Mouse (Mus musculus) forebrain, embryonic 10.5 days (tissue): ENCODE results near the gene Pou4f2. TPM values are rescaled to one million over a fixed set of nuclear protein-coding genes. Genes with fewer than 3 reads are reported as not detected.

Source experiments
- DNase-seq: peaks from one replicate; pipeline ENCODE4 v3.0.0-alpha.2; 2017; ENCODE audit warnings: low spot score; ENCODE audit errors: extremely low spot score
- H3K27ac ChIP-seq: fragments of 300-500 bp; sonication (generic); 2 replicates; pipeline ENCODE4 v1.5.1; 2016; ENCODE audit warnings: mild to moderate bottlenecking
- H3K27me3 ChIP-seq: fragments of 300-500 bp; sonication (generic); 2 replicates; pipeline ENCODE4 v1.6.1; 2016; ENCODE audit warnings: mild to moderate bottlenecking; ENCODE audit not compliant: poor library complexity, severe bottlenecking
- H3K36me3 ChIP-seq: fragments of 300-500 bp; sonication (generic); replicated peaks from 2 replicates; pipeline ENCODE4 v1.6.1; 2016; ENCODE audit warnings: mild to moderate bottlenecking, moderate library complexity
- H3K4me1 ChIP-seq: fragments of 300-500 bp; sonication (generic); 2 replicates; pipeline ENCODE4 v1.6.1; 2016
- H3K4me3 ChIP-seq: fragments of 300-500 bp; sonication (generic); 2 replicates; pipeline ENCODE4 v1.5.1; 2016; ENCODE audit warnings: mild to moderate bottlenecking, moderate library complexity
- H3K9me3 ChIP-seq: fragments of 300-500 bp; sonication (generic); 2 replicates; pipeline ENCODE4 v1.6.1; 2016; ENCODE audit warnings: mild to moderate bottlenecking, moderate library complexity
- WGBS: fragments of 180-500 bp; shearing (Covaris S2); methylation state at CpG from one replicate; pipeline ENCODE4 v1.1.7; 2016; 5-methylcytosine and 5-hydroxymethylcytosine counted together
- polyA plus RNA-seq: library from polyadenylated mRNA; unstranded; fragments of >200 nt; fragmentation: Nextera tagmentation; extraction: Ambion mirVana; gene quantifications from 2 replicates; pipeline ENCODE4 v1.2.1, GENCODE M21; 2016

Gene Pou4f2
- polyA plus RNA-seq, result not detected in 2 replicates

DNA sequence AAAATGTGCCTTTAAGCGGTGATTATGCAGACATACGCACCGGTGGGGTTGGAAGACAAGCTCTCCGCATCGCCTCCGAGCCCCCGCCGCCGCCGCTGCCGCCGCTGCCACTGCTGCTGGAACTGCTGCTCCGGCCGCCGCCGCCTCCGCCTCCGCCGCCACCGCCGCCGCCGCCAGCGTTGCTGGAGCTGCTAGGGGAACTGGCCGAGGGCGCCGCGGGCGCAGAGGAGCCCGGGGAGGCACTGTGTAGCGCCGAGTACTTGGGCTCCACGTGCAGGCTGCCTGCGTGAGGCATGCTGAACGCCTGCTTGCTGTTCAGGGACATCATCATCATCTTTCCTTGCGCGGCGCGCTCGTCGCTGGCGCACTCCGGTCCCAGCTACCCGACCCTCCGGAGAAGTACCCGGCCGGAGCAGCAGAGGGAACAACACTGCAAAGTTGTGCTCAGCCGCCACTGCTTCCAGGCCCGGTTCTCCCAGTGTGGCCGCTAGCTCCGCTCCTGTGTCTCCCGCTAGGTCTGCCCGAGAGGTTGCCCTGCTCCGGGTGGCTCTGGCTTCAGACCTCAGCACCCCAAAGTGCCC lies at the start of gene Pou4f2:
Pou4f2 (minus strand) TSS at position 575 of the 581 bp plus-strand sequence.
- H3K4me3 ChIP-seq, result peak within 1 kb of the TSS; percentile 50
- WGBS, result under 1% methylated on average over 43 of the region's 54 CpGs
- DNase-seq, result peak; percentile 69
- H3K9me3 ChIP-seq, result no peaks in the 10 kb centered on the region
- H3K27ac ChIP-seq, result no peak within 1 kb of the TSS
- no peaks in the 10 kb centered on the region for H3K36me3 ChIP-seq
- peaks cover 40% of the 10 kb centered on the region for H3K4me1 ChIP-seq
- peaks cover 100% of the 10 kb centered on the region for H3K27me3 ChIP-seq

GRCm38 (mm10) chr8:78477051-78477829 lies 40.8 kb upstream of the Pou4f2 start:
- Histone ChIP-seq H3K4me3 (no peak overlapping the region), H3K36me3 (no peaks in the 10 kb centered on the region), H3K27ac (no peak overlapping the region), H3K4me1 (no peaks in the 10 kb centered on the region), H3K27me3 (no peaks in the 10 kb centered on the region), H3K9me3 (no peaks in the 10 kb centered on the region)
- no peak for DNase-seq
- 62% methylated on average over 6 of the region's 6 CpGs for WGBS

GRCm38 (mm10) chr8:78467889-78468288 lies 31.4 kb upstream of the Pou4f2 start:
- Histone ChIP-seq H3K4me3 (no peak overlapping the region), H3K4me1 (no peaks in the 10 kb centered on the region), H3K36me3 (no peaks in the 10 kb centered on the region), H3K9me3 (peaks cover 9% of the 10 kb centered on the region; the same call in 1 of the 2 replicates), H3K27ac (no peak overlapping the region), H3K27me3 (no peaks in the 10 kb centered on the region)
- 90% methylated on average over 2 of the region's 2 CpGs for WGBS
- no peak for DNase-seq

GRCm38 (mm10) chr8:78463941-78464340 lies 27.5 kb upstream of the Pou4f2 start:
- H3K27ac ChIP-seq, result no peak overlapping the region
- WGBS, result 86% methylated on average over 2 of the region's 2 CpGs
- no peaks in the 10 kb centered on the region for H3K27me3 ChIP-seq
- peaks cover 9% of the 10 kb centered on the region; the same call in 1 of the 2 replicates for H3K9me3 ChIP-seq
- H3K4me3 ChIP-seq, result no peak overlapping the region
- DNase-seq, result no peak
- H3K36me3 ChIP-seq, result no peaks in the 10 kb centered on the region
- no peaks in the 10 kb centered on the region for H3K4me1 ChIP-seq

DNA sequence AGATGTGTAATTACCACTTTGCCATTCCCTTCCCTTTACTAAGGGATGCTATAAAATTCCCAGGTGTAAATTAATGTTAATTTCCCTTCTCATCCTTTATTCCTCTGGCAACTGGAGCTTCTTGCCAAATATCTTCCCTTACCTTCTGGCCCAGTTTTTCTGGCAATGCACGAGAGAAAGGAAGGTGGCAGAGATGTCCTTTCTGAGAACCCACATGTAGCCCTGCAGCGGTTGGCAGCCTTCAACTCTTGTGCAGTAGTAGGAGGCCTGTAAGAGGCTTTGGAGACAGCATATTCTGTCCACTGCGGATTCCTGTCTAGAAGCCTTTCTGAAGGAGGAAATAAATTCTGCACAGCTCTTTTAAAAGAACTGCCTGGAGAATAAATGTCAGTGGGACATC lies 20.0 kb upstream of the Pou4f2 start:
- WGBS, result 90% methylated on average over 3 of the region's 3 CpGs
- Histone ChIP-seq H3K27me3 (no peaks in the 10 kb centered on the region), H3K4me3 (no peak overlapping the region), H3K4me1 (no peaks in the 10 kb centered on the region), H3K9me3 (no peaks in the 10 kb centered on the region), H3K36me3 (no peaks in the 10 kb centered on the region), H3K27ac (no peak overlapping the region)
- DNase-seq, result no peak

GRCm38 (mm10) chr8:78442781-78443180 lies 6.3 kb upstream of the Pou4f2 start:
- DNase-seq, result no peak
- WGBS, result 88% methylated on average over 1 of the region's 1 CpGs
- Histone ChIP-seq H3K36me3 (no peaks in the 10 kb centered on the region), H3K27ac (no peak overlapping the region), H3K4me1 (peaks cover 6% of the 10 kb centered on the region), H3K4me3 (no peak overlapping the region), H3K9me3 (no peaks in the 10 kb centered on the region), H3K27me3 (peaks cover 63% of the 10 kb centered on the region)

- under 1% methylated on average over 18 of the region's 18 CpGs for WGBS
- peaks cover 40% of the 10 kb centered on the region for H3K4me1 ChIP-seq
Observed at GRCm38 (mm10) chr8:78438121-78438520, 1.7 kb upstream of the Pou4f2 start.

DNA sequence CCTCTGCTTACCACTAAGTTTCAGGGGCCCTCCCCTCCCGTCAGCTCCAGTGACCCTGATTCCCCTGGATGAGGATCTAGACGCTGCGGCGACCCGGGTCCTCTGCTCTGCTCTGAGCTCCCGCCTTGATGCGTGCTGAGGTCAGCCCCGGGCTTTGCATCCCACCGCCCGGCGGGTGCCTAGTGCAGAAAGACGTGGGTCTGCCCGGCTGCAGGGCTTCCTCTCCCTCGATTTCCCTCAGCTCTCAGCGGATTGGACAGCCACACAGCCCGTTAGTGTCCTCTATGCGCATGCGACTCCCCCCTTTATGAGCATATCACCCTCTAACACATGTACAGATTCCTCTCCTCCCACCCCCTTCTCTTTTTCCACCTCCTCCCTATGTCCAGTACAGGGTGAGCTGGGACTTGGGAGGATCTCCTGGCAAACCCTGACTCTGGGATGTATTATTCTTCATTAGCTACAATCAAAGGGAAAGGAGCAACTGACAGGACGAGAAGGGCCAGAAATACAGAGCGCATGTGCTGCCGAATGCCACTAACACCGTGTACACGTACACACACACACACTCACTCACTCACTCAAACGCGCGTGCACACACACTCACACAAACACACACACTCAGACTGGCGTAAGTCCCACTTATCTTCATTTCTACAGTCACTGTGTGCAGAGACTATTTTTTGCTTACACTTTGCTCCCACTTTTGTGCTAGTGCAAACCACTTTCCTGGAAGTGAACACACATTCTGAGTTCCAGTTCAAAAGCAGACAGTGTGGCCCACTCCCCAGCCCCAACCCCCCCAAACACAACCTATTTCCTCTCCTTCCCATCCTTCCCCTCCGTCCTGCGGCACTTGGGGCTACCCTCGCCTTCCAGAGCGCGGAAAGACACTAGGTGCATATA lies 948 bp upstream of the Pou4f2 start:
- Histone ChIP-seq H3K9me3 (no peaks in the 10 kb centered on the region), H3K27ac (no peak overlapping the region), H3K4me3 (peak overlapping the region; percentile 50), H3K27me3 (peaks cover 100% of the 10 kb centered on the region), H3K4me1 (peaks cover 40% of the 10 kb centered on the region), H3K36me3 (no peaks in the 10 kb centered on the region)
- WGBS, result 1% methylated on average over 32 of the region's 32 CpGs
- DNase-seq, result peak; percentile 26

More at GRCm38 (mm10) chr8:78438121-78438520, 1.7 kb upstream of the Pou4f2 start:
- Histone ChIP-seq H3K36me3 (no peaks in the 10 kb centered on the region), H3K27ac (no peak overlapping the region), H3K27me3 (peaks cover 100% of the 10 kb centered on the region), H3K9me3 (no peaks in the 10 kb centered on the region), H3K4me3 (peak overlapping the region; percentile 7)
- DNase-seq, result peak; percentile 49

GRCm38 (mm10) chr8:78436661-78437060 lies 216 bp upstream of the Pou4f2 start:
- Histone ChIP-seq H3K36me3 (no peaks in the 10 kb centered on the region), H3K27ac (no peak overlapping the region), H3K4me1 (peaks cover 40% of the 10 kb centered on the region), H3K4me3 (peak overlapping the region; percentile 50), H3K9me3 (no peaks in the 10 kb centered on the region), H3K27me3 (peaks cover 100% of the 10 kb centered on the region)
- DNase-seq, result peak; percentile 17
- 2% methylated on average over 22 of the region's 25 CpGs for WGBS

DNA sequence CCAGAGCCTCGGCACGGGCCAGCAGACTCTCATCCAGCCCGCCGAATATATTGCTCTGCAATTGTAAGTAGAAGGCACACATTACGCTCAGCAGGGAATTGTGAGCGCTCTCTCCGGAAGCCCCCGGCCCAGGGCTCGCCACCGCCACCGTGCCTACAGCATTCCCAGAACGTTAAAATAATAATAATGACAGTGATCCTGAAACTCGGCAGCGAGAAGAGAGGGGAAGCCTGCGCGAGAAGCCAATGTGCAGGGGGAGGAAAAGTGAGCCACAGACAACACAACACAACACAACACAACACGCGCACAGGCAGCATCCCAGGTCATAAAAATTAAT lies 853 bp downstream of the Pou4f2 start:
- no peaks in the 10 kb centered on the region for H3K36me3 ChIP-seq
- peaks cover 40% of the 10 kb centered on the region for H3K4me1 ChIP-seq
- no peaks in the 10 kb centered on the region for H3K9me3 ChIP-seq
- DNase-seq, result no peak
- H3K27ac ChIP-seq, result no peak overlapping the region
- H3K27me3 ChIP-seq, result peaks cover 100% of the 10 kb centered on the region
- peak overlapping the region; percentile 50; the same call in 1 of the 2 replicates for H3K4me3 ChIP-seq
- WGBS, result under 1% methylated on average over 18 of the region's 18 CpGs

DNA sequence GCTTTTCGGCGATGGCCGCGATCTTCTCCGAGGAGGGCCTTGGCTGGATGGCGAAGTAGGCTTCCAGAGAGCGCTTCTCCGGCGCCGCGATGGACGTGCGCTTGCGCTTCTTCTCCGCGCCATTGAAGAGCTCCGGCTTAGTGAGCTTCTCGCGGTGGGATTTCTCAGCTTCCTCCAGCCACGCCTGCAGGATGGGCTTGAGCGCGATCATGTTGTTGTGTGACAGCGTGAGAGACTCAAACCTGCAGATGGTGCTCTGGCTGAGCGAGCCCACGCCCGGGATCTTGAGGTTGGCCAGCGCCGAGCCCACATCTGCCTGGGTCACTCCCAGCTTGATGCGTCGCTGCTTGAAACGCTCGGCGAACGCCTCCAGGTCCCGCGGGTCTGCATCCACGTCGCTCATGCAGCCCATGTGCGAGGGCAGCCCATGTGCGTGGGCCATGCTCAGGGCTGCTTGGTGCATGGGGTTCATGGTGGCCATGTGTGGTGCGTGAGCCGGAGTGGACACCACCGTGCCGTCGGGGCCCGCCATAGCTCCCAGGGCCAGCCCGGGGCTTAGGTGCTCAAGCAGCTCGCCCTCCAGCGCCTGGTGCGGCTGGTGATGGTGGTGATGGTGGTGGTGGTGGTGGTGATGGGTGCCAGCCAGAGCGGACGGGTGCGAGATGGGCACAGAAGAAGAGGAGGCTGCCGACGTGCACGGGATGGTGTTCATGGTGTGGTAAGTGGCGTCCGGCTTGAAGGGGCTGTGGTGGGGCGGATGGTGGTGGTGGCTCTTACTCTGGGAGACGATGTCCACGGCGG lies 1.4 kb downstream of the Pou4f2 start:
- under 1% methylated on average over 62 of the region's 62 CpGs for WGBS
- Histone ChIP-seq H3K9me3 (no peaks in the 10 kb centered on the region), H3K4me3 (peak overlapping the region; percentile 10; the same call in 1 of the 2 replicates), H3K27ac (no peak overlapping the region), H3K27me3 (peaks cover 100% of the 10 kb centered on the region), H3K36me3 (no peaks in the 10 kb centered on the region), H3K4me1 (peaks cover 40% of the 10 kb centered on the region)
- DNase-seq, result peak; percentile 27

- H3K4me1 ChIP-seq, result peaks cover 40% of the 10 kb centered on the region
- DNase-seq, result no peak
- H3K9me3 ChIP-seq, result no peaks in the 10 kb centered on the region
- 3% methylated on average over 8 of the region's 8 CpGs for WGBS
- H3K4me3 ChIP-seq, result 0 out of 2 replicates have a peak overlapping the region, but pooled peaks have one; percentile 10
- H3K27me3 ChIP-seq, result peaks cover 100% of the 10 kb centered on the region
- no peaks in the 10 kb centered on the region for H3K36me3 ChIP-seq
- no peak overlapping the region for H3K27ac ChIP-seq
Observed at GRCm38 (mm10) chr8:78434340-78434739, 2.1 kb downstream of the Pou4f2 start.
